Mouse (Mus musculus): ENCODE measurements at regions not wholly inside any gene's neighbourhood (a gene's known extent, or its start where the extent isn't known, plus 50 kb on each side); places are given as distances from the start of the nearest gene placed in this dataset.

- Histone ChIP-seq H3K27ac (replicated peaks) (no peak overlapping the region), H3K4me2 (no peak overlapping the region), H3K27me3 (replicated peaks) (no peaks in the 10 kb centered on the region), H3K9me3 (replicated peaks) (no peaks in the 10 kb centered on the region), H3K4me3 (replicated peaks) (no peak overlapping the region), H3K4me1 (no peaks in the 10 kb centered on the region), H3K36me3 (no peaks in the 10 kb centered on the region), H3K9ac (replicated peaks) (no peak overlapping the region)
- 89% methylated on average over 6 of the region's 6 CpGs for WGBS
- ATAC-seq (ENCODE audit: low FRiP score), result no peak
These were observed 94.4 kb downstream of the Smim20 start for GRCm38 (mm10) chr5:53361295-53361694.

DNA sequence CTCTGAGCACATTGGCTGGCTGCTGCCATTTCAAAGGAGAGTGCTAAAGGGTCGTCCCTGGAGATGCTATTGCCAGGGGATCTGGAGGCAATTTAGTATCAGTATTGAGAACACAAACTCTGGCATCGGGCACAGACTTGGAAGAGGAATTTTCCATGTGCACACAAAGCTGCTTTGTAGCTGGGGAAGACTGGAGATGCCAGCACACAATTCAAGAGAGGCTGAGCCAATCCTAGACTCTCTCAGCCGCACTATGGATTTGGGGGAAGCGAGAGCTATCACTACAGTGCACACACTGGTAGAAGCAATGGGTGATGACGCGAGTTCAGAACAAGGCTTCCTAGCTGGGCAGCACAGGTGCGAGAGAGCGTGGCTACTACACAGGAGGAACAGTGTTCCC lies 97.0 kb downstream of the Smim20 start:
- no peak overlapping the region for H3K27ac ChIP-seq (replicated peaks)
- H3K27me3 ChIP-seq (replicated peaks), result no peaks in the 10 kb centered on the region
- no peak overlapping the region for H3K9ac ChIP-seq (replicated peaks)
- ATAC-seq (ENCODE audit: low FRiP score), result peak; percentile 50; the same call in 1 of the 2 replicates
- no peaks in the 10 kb centered on the region for H3K36me3 ChIP-seq
- no peak overlapping the region for H3K4me2 ChIP-seq
- no peaks in the 10 kb centered on the region for H3K9me3 ChIP-seq (replicated peaks)
- H3K4me3 ChIP-seq (replicated peaks), result no peak overlapping the region
- no peaks in the 10 kb centered on the region for H3K4me1 ChIP-seq
- 74% methylated on average over 8 of the region's 8 CpGs for WGBS

DNA sequence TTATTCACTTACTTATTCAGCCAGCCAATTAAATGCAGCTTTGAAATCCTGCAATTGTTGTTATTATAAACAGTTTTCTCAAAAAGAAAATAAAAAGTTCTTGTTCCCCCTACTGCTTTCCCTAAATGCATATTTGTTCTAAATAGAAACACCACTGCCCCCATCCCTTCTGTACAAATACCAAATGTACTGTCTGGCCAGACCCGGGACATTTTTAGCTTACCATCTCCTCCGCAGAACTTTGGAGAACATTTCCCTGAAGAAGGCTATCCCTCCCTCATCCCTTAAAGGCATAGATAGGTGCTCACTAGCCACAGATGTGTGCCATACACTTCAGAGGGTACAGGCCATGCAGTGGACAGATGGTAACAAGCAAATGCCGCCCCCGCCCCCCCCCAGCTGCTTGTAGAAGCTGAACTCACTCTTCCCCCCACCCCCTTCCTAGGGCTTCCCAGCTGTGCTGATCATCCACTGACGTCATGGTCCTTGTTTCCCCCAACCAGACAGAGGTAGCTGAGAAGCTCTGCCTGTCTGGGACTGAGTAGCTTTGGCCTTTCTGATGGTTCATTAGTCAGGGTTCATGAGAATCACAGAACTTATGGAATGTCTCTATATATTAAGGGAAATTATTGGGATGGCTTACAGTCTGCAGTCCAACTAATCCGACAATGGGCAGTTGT lies 98.9 kb upstream of the Rbpj start:
- Histone ChIP-seq H3K4me2 (no peak overlapping the region), H3K27me3 (replicated peaks) (no peaks in the 10 kb centered on the region), H3K27ac (replicated peaks) (no peak overlapping the region), H3K4me3 (replicated peaks) (no peak overlapping the region), H3K9me3 (replicated peaks) (no peaks in the 10 kb centered on the region), H3K36me3 (no peaks in the 10 kb centered on the region), H3K4me1 (no peaks in the 10 kb centered on the region), H3K9ac (replicated peaks) (no peak overlapping the region)
- 81% methylated on average over 6 of the region's 6 CpGs for WGBS
- ATAC-seq (ENCODE audit: low FRiP score), result no peak

DNA sequence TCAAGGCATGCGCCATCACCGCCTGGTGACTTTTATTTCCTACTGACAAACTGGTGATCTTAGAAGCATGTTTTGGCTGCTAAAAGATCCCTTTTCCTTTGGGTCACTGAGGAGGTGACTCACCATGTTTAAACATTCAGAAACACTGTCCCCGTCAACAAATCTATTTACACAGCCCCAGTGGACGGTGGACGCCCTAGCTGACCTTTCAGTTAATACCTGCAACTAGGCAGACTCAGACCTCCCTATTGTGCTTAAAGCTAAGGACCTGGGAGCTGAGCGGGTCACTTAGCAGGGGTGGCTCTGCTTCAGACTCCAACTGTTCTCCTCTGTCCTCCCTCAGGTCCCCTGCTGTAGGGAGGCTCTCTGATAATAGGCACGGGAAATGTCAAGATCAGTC lies 95.7 kb upstream of the Rbpj start:
- Histone ChIP-seq H3K4me3 (replicated peaks) (no peak overlapping the region), H3K9me3 (replicated peaks) (no peaks in the 10 kb centered on the region), H3K27me3 (replicated peaks) (no peaks in the 10 kb centered on the region), H3K4me2 (no peak overlapping the region), H3K9ac (replicated peaks) (no peak overlapping the region), H3K27ac (replicated peaks) (no peak overlapping the region), H3K36me3 (no peaks in the 10 kb centered on the region), H3K4me1 (no peaks in the 10 kb centered on the region)
- no peak for ATAC-seq (ENCODE audit: low FRiP score)
- WGBS, result 94% methylated on average over 7 of the region's 7 CpGs

- H3K4me1 ChIP-seq, result no peaks in the 10 kb centered on the region
- no peaks in the 10 kb centered on the region for H3K36me3 ChIP-seq
- H3K4me2 ChIP-seq, result no peak overlapping the region
- no peak for ATAC-seq (ENCODE audit: low FRiP score)
- H3K9me3 ChIP-seq (replicated peaks), result no peaks in the 10 kb centered on the region
- H3K27ac ChIP-seq (replicated peaks), result no peak overlapping the region
- H3K9ac ChIP-seq (replicated peaks), result no peak overlapping the region
- WGBS, result 78% methylated on average over 3 of the region's 3 CpGs
- no peaks in the 10 kb centered on the region for H3K27me3 ChIP-seq (replicated peaks)
- no peak overlapping the region for H3K4me3 ChIP-seq (replicated peaks)
These were observed 94.3 kb upstream of the Rbpj start for GRCm38 (mm10) chr5:53371638-53372037.

DNA sequence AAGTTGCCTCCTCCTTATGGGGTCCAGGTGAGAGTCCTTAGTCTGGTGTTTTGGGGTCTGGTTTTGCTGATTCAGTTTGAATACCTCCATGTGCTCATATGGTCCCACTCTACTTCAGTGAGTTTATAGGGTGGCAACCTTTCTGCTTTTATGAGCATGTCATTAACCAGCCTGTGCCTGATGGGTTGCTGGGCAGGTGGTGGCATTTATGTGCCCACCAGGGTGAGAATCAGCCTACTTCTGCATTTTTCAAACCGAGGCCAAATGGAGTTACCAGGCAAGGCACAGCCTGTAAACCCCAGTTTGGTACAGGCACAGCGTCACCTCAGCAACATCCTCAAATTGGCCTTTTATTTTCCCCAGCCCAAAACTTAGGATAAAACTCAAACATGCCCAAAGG lies 92.6 kb upstream of the Rbpj start:
- no peak overlapping the region for H3K4me3 ChIP-seq (replicated peaks)
- no peaks in the 10 kb centered on the region for H3K36me3 ChIP-seq
- no peak overlapping the region for H3K4me2 ChIP-seq
- 70% methylated on average over 2 of the region's 2 CpGs for WGBS
- no peaks in the 10 kb centered on the region for H3K4me1 ChIP-seq
- no peak for ATAC-seq (ENCODE audit: low FRiP score)
- H3K9me3 ChIP-seq (replicated peaks), result no peaks in the 10 kb centered on the region
- no peak overlapping the region for H3K27ac ChIP-seq (replicated peaks)
- no peak overlapping the region for H3K9ac ChIP-seq (replicated peaks)
- H3K27me3 ChIP-seq (replicated peaks), result no peaks in the 10 kb centered on the region

- no peaks in the 10 kb centered on the region for H3K9me3 ChIP-seq (replicated peaks)
- no peak overlapping the region for H3K9ac ChIP-seq (replicated peaks)
- no peaks in the 10 kb centered on the region for H3K27me3 ChIP-seq (replicated peaks)
- H3K4me3 ChIP-seq (replicated peaks), result no peak overlapping the region
- no peaks in the 10 kb centered on the region for H3K36me3 ChIP-seq
- 54% methylated on average over 7 of the region's 7 CpGs for WGBS
- no peak overlapping the region for H3K27ac ChIP-seq (replicated peaks)
- H3K4me2 ChIP-seq, result no peak overlapping the region
- peaks cover 16% of the 10 kb centered on the region for H3K4me1 ChIP-seq
- no peak for ATAC-seq (ENCODE audit: low FRiP score)
These were observed 89.1 kb upstream of the Rbpj start for GRCm38 (mm10) chr5:53376856-53377255.

GRCm38 (mm10) chr5:53377698-53378097 lies 88.3 kb upstream of the Rbpj start:
- no peak for ATAC-seq (ENCODE audit: low FRiP score)
- Histone ChIP-seq H3K27ac (replicated peaks) (no peak overlapping the region), H3K27me3 (replicated peaks) (no peaks in the 10 kb centered on the region), H3K4me3 (replicated peaks) (no peak overlapping the region), H3K36me3 (no peaks in the 10 kb centered on the region), H3K4me1 (peaks cover 16% of the 10 kb centered on the region), H3K9ac (replicated peaks) (no peak overlapping the region), H3K4me2 (no peak overlapping the region), H3K9me3 (replicated peaks) (no peaks in the 10 kb centered on the region)
- WGBS, result 98% methylated on average over 2 of the region's 2 CpGs

GRCm38 (mm10) chr5:53378106-53378505 lies 87.8 kb upstream of the Rbpj start:
- Histone ChIP-seq H3K36me3 (no peaks in the 10 kb centered on the region), H3K4me1 (peaks cover 16% of the 10 kb centered on the region), H3K4me2 (no peak overlapping the region), H3K27ac (replicated peaks) (no peak overlapping the region), H3K9ac (replicated peaks) (no peak overlapping the region), H3K4me3 (replicated peaks) (no peak overlapping the region), H3K27me3 (replicated peaks) (no peaks in the 10 kb centered on the region), H3K9me3 (replicated peaks) (no peaks in the 10 kb centered on the region)
- no peak for ATAC-seq (ENCODE audit: low FRiP score)

DNA sequence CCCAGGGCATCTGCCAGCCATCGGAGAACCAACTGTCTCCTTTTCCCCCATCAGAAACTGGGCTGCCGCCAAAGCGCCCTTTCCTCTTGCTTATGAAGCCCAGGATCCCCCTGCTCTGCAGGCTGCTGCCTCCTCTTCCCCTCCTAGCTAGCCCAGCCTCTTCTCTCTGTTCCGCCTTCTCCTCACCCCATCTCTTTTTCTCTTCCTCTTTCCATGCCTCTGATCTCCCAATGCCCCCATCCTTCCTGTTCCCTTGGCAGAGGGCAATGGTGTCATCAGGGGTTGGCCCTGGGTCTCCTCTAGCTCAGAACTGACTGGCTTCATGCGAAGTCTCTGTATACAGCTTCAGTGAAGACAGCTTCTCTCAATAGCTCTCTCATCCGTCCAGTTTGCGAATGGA lies 87.4 kb upstream of the Rbpj start:
- Histone ChIP-seq H3K9me3 (replicated peaks) (no peaks in the 10 kb centered on the region), H3K4me2 (no peak overlapping the region), H3K27ac (replicated peaks) (no peak overlapping the region), H3K9ac (replicated peaks) (no peak overlapping the region), H3K4me1 (peaks cover 16% of the 10 kb centered on the region), H3K36me3 (no peaks in the 10 kb centered on the region), H3K4me3 (replicated peaks) (no peak overlapping the region), H3K27me3 (replicated peaks) (no peaks in the 10 kb centered on the region)
- 97% methylated on average over 7 of the region's 7 CpGs for WGBS
- no peak for ATAC-seq (ENCODE audit: low FRiP score)

- H3K27me3 ChIP-seq (replicated peaks), result no peaks in the 10 kb centered on the region
- peak overlapping the region; percentile 19 for H3K4me2 ChIP-seq
- peak overlapping the region; percentile 60 for H3K27ac ChIP-seq (replicated peaks)
- peak; percentile 59 for ATAC-seq (ENCODE audit: low FRiP score)
- H3K36me3 ChIP-seq, result no peaks in the 10 kb centered on the region
- WGBS, result 17% methylated on average over 17 of the region's 17 CpGs
- H3K4me3 ChIP-seq (replicated peaks), result no peak overlapping the region
- peaks cover 16% of the 10 kb centered on the region for H3K4me1 ChIP-seq
- no peaks in the 10 kb centered on the region for H3K9me3 ChIP-seq (replicated peaks)
- no peak overlapping the region for H3K9ac ChIP-seq (replicated peaks)
These were observed 86.3 kb upstream of the Rbpj start for GRCm38 (mm10) chr5:53379612-53380011.

DNA sequence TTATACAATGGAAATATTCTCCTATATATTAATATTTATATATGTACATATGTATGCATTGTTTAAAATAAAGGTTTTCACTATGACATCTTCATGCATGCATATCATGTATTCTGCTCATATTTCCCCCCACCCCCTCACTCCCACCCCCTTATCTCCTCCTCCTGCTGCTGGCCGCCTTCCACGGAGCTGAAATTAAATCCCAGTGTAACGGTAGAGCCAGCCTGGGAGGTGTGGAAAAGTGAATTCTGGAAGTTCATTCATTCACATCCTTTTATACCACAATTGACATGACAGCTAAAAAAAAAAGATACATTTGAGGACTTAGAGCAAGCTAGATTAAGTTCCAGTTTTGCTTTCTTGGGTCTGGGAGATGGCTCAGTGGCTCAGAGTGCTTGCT lies 85.7 kb upstream of the Rbpj start:
- WGBS, result 31% methylated on average over 3 of the region's 3 CpGs
- Histone ChIP-seq H3K4me3 (replicated peaks) (no peak overlapping the region), H3K27ac (replicated peaks) (no peak overlapping the region), H3K9me3 (replicated peaks) (no peaks in the 10 kb centered on the region), H3K4me2 (no peak overlapping the region), H3K9ac (replicated peaks) (no peak overlapping the region), H3K36me3 (no peaks in the 10 kb centered on the region), H3K27me3 (replicated peaks) (no peaks in the 10 kb centered on the region), H3K4me1 (peaks cover 16% of the 10 kb centered on the region)
- no peak for ATAC-seq (ENCODE audit: low FRiP score)
